Mouse (Mus musculus): ENCODE results near the gene Ryk.

Gene Ryk

GRCm38 (mm10) chr9:102946469-102947015, 111.8 kb downstream of the Ryk start:
- in situ Hi-C loops (cut with MboI, MseI) = no loop called here

GRCm38 (mm10) chr9:102948706-102949105, 114.0 kb downstream of the Ryk start:
- in situ Hi-C loops (cut with MboI, MseI) = no loop called here

GRCm38 (mm10) chr9:102951091-102951994, 116.6 kb downstream of the Ryk start:
- in situ Hi-C loops (cut with MboI, MseI) = loop anchor here (10.0 kb wide), 1 partner anchor 1287 kb away; no protein-coding TSS in a partner anchor

DNA sequence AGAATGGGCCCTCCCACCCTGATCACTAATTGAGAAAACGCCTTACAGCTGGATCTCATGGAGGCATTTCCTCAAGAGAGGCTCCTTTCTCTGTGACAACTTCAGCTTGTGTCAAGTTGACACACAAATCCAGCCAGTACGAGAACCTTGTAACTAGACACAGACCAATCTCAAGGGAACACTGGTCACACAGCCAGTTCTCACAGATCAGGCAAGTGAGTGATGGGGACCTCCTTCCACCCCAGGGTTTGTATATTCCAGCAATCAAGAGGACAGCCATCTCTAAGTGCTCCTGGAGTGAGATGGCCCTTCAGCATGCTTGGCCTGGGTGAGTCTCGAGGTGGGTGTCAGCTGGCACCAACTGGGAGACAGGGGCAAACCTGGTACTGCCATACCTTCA, 121.1 kb downstream of the Ryk start:
- in situ Hi-C loops (cut with MboI, MseI) = loop anchor here (10.0 kb wide), 1 partner anchor 1291 kb away; no protein-coding TSS in a partner anchor

Measured in T-helper 2 cell (primary cell).